Mouse (Mus musculus) CH12.LX (cell line): ENCODE results near the gene Anxa8. TPM values are rescaled to one million over a fixed set of nuclear protein-coding genes. Genes with fewer than 3 reads are reported as not detected.

Experiments
- DNase-seq: peaks from one replicate; pipeline ENCODE4 v3.0.0-alpha.2; 2013; ENCODE audit errors: extremely low read depth
- H3K27ac ChIP-seq: 2 replicates; pipeline ENCODE4 v1.5.1; 2012; ENCODE audit warnings: low read depth, mild to moderate bottlenecking, control low read depth, moderate library complexity; ENCODE audit not compliant: insufficient read depth
- H3K27me3 ChIP-seq: replicated peaks from 2 replicates; pipeline ENCODE3; 2012; ENCODE audit warnings: inconsistent platforms
- H3K36me3 ChIP-seq, 2 experiments: replicated peaks in 1 of 2; 2 replicates each; pipeline versions ENCODE3 to v1.6.1; 2012; ENCODE audit warnings: inconsistent platforms in 1 of 2, low read length in 1 of 2, mild to moderate bottlenecking in 1 of 2, mixed read lengths in 1 of 2, moderate library complexity in 1 of 2; ENCODE audit not compliant: control insufficient read depth in 1 of 2, insufficient read depth in 1 of 2
- H3K4me1 ChIP-seq, 2 experiments: 2 replicates each; pipeline ENCODE4 v1.6.1; 2012; ENCODE audit warnings: inconsistent platforms in 1 of 2, moderate library complexity in 1 of 2; ENCODE audit not compliant: insufficient read depth in 2 of 2, control insufficient read depth in 1 of 2
- H3K4me2 ChIP-seq: 2 replicates; pipeline ENCODE4 v1.6.1; 2012; ENCODE audit warnings: low read depth, mild to moderate bottlenecking, control low read depth; ENCODE audit not compliant: poor library complexity, insufficient read depth, severe bottlenecking
- H3K4me3 ChIP-seq, 3 experiments: fragments of 150-350 bp in 1 of 3; sonication (generic) in 1 of 3; replicated peaks in 1 of 3; 2 replicates each; pipeline versions ENCODE3 to v1.5.1; 2011 to 2012; ENCODE audit warnings: low read depth in 2 of 3, low read length in 2 of 3, mild to moderate bottlenecking in 2 of 3, moderate library complexity in 2 of 3, control low read depth in 1 of 3, improper control_type of control experiment in 1 of 3, inconsistent platforms in 1 of 3, mixed read lengths in 1 of 3; ENCODE audit not compliant: poor library complexity in 1 of 3
- H3K79me2 ChIP-seq: replicated peaks from 2 replicates; pipeline ENCODE4 v1.6.1; 2012; ENCODE audit warnings: mild to moderate bottlenecking, moderate library complexity; ENCODE audit not compliant: control insufficient read depth, poor library complexity, insufficient read depth, severe bottlenecking; ENCODE audit errors: extremely low read depth
- H3K9ac ChIP-seq: 2 replicates; pipeline ENCODE4 v1.6.1; 2012; ENCODE audit warnings: low read depth, mild to moderate bottlenecking, control low read depth, moderate library complexity; ENCODE audit not compliant: insufficient read depth
- H3K9me3 ChIP-seq: replicated peaks from 2 replicates; pipeline ENCODE3; 2012; ENCODE audit warnings: low read length, inconsistent platforms, mixed read lengths
- BHLHE40 ChIP-seq: IDR thresholded peaks from 2 replicates; pipeline ENCODE4 v1.6.1; 2011; ENCODE audit warnings: mild to moderate bottlenecking, low read depth, low read length, improper control_type of control experiment
- CHD1 ChIP-seq: IDR thresholded peaks from 2 replicates; pipeline ENCODE4 v1.6.1; 2012; ENCODE audit warnings: low read depth, low read length, improper control_type of control experiment, inconsistent platforms
- E2F4 ChIP-seq: IDR thresholded peaks from 2 replicates; pipeline ENCODE4 v1.6.1; 2011; ENCODE audit warnings: low read depth, low read length, improper control_type of control experiment; ENCODE audit not compliant: insufficient replicate concordance
- ELF1 ChIP-seq: IDR thresholded peaks from 2 replicates; pipeline ENCODE4 v1.6.1; 2014; ENCODE audit warnings: low read depth, mild to moderate bottlenecking, inconsistent platforms, low read length, improper control_type of control experiment
- EP300 ChIP-seq: IDR thresholded peaks from 2 replicates; pipeline ENCODE4 v1.6.1; 2011; ENCODE audit warnings: low read length, improper control_type of control experiment
- ETS1 ChIP-seq: conservative IDR thresholded peaks from 2 replicates; pipeline ENCODE4 v1.6.1; 2012; ENCODE audit warnings: low read depth, mild to moderate bottlenecking, inconsistent platforms, low read length, improper control_type of control experiment, moderate library complexity
- GABPA ChIP-seq: IDR thresholded peaks from 2 replicates; pipeline ENCODE4 v1.6.1; 2012; ENCODE audit warnings: low read depth, low read length, improper control_type of control experiment, inconsistent platforms; ENCODE audit not compliant: insufficient replicate concordance
- HCFC1 ChIP-seq: IDR thresholded peaks from 2 replicates; pipeline ENCODE4 v1.6.1; 2012; ENCODE audit warnings: low read depth, mild to moderate bottlenecking, inconsistent platforms, low read length, improper control_type of control experiment
- IRF4 ChIP-seq: IDR thresholded peaks from 2 replicates; pipeline ENCODE4 v1.6.1; 2014; ENCODE audit warnings: low read depth, mild to moderate bottlenecking, inconsistent platforms, low read length, improper control_type of control experiment
- JUND ChIP-seq: conservative IDR thresholded peaks from 2 replicates; pipeline ENCODE4 v1.6.1; 2011; ENCODE audit warnings: low read depth, low read length, improper control_type of control experiment
- MAX ChIP-seq: IDR thresholded peaks from 2 replicates; pipeline ENCODE4 v1.6.1; 2011; ENCODE audit warnings: low read length, improper control_type of control experiment
- MAZ ChIP-seq: IDR thresholded peaks from 2 replicates; pipeline ENCODE4 v1.6.1; 2012; ENCODE audit warnings: low read depth, mild to moderate bottlenecking, inconsistent platforms, low read length, improper control_type of control experiment, moderate library complexity
- MXI1 ChIP-seq: IDR thresholded peaks from 2 replicates; pipeline ENCODE4 v1.6.1; 2011; ENCODE audit warnings: mild to moderate bottlenecking, low read depth, low read length, improper control_type of control experiment
- MYC ChIP-seq: IDR thresholded peaks from 2 replicates; pipeline ENCODE4 v1.6.1; 2011; ENCODE audit warnings: low read depth, mild to moderate bottlenecking, improper control_type of control experiment, low read length
- NELFE ChIP-seq: IDR thresholded peaks from 2 replicates; pipeline ENCODE4 v1.6.1; 2011; ENCODE audit warnings: low read depth, low read length, improper control_type of control experiment
- PAX5 ChIP-seq: IDR thresholded peaks from 2 replicates; pipeline ENCODE4 v1.6.1; 2012; ENCODE audit warnings: low read length, inconsistent platforms, mixed read lengths
- POLR2A ChIP-seq: IDR thresholded peaks from 2 replicates; pipeline ENCODE4 v1.6.1; 2011; ENCODE audit warnings: low read depth, mild to moderate bottlenecking, improper control_type of control experiment, low read length
- RCOR1 ChIP-seq: conservative IDR thresholded peaks from 2 replicates; pipeline ENCODE4 v1.6.1; 2012; ENCODE audit warnings: low read depth, mild to moderate bottlenecking, inconsistent platforms, low read length, improper control_type of control experiment
- SIN3A ChIP-seq: IDR thresholded peaks from 2 replicates; pipeline ENCODE4 v1.6.1; 2012; ENCODE audit warnings: low read length, improper control_type of control experiment, inconsistent platforms
- SMC3 ChIP-seq: IDR thresholded peaks from 2 replicates; pipeline ENCODE4 v1.6.1; 2011; ENCODE audit warnings: low read depth, low read length, improper control_type of control experiment
- TCF12 ChIP-seq: IDR thresholded peaks from 2 replicates; pipeline ENCODE4 v1.6.1; 2014; ENCODE audit warnings: low read depth, mild to moderate bottlenecking, inconsistent platforms, low read length, improper control_type of control experiment
- UBTF ChIP-seq: IDR thresholded peaks from 2 replicates; pipeline ENCODE4 v1.6.1; 2012; ENCODE audit warnings: low read depth, mild to moderate bottlenecking, inconsistent platforms, low read length, improper control_type of control experiment, moderate library complexity
- USF2 ChIP-seq: conservative IDR thresholded peaks from 2 replicates; pipeline ENCODE4 v1.6.1; 2011; ENCODE audit warnings: low read depth, low read length, improper control_type of control experiment
- ZC3H11A ChIP-seq: IDR thresholded peaks from 2 replicates; pipeline ENCODE4 v1.6.1; 2012; ENCODE audit warnings: low read depth, mild to moderate bottlenecking, inconsistent platforms, low read length, improper control_type of control experiment
- ZKSCAN1 ChIP-seq: IDR thresholded peaks from 2 replicates; pipeline ENCODE4 v1.6.1; 2012; ENCODE audit warnings: low read depth, inconsistent platforms, low read length, improper control_type of control experiment, borderline replicate concordance
- dilution Hi-C: fragments of 300-500 bp; cut with MboI; formaldehyde crosslinking; loops from 2 replicates; pipeline ENCODE4 v1.14.3; 2020; ENCODE audit warnings: low sequenced_read_pairs; ENCODE audit not compliant: extremely low pct_unique_long_range_greater_than_20kb, extremely low pct_ligation_motif_present
- in situ Hi-C: fragments of 300-500 bp; cut with MboI; formaldehyde crosslinking; loops from 3 replicates; pipeline ENCODE4 v1.14.3; 2019; ENCODE audit warnings: low sequenced_read_pairs, low pct_ligation_motif_present, low pct_unique_long_range_greater_than_20kb, mixed read lengths
- polyA plus RNA-seq: library from polyadenylated mRNA; unstranded; fragments of >175 nt; gene quantifications from 2 replicates; pipeline ENCODE4 v1.2.1, GENCODE M21; 2012; ENCODE audit warnings: low read depth; ENCODE audit not compliant: insufficient read length
- total RNA-seq, 2 experiments: library from RNA; depleted of rRNA; stranded (reverse); fragments of 300-350 nt in 1 of 2; fragments of >200 nt in 1 of 2; gene quantifications; 2 replicates each; pipeline ENCODE4 v1.2.3; 2012 to 2014

The Anxa8 gene
- total and polyA plus RNA-seq, 3 experiments: 0.23 to 1.8 (median 0.33) TPM

- Histone ChIP-seq H3K27me3 (no peaks in the 10 kb centered on the region), H3K4me2 (no peak overlapping the region), H3K9ac (no peak overlapping the region), H3K4me3 (no peak overlapping the region), H3K4me1 (no peaks in the 10 kb centered on the region), H3K79me2 (no peaks in the 10 kb centered on the region), H3K27ac (no peak overlapping the region), H3K36me3 (no peaks in the 10 kb centered on the region), H3K9me3 (no peaks in the 10 kb centered on the region)
- dilution Hi-C loops (no loop called here), in situ Hi-C loops (no loop called here)
- TF ChIP-seq MAX (no peak), BHLHE40 (no peak), MYC (no peak), ELF1 (no peak), SMC3 (no peak), PAX5 (no peak), POLR2A (no peak), USF2 (no peak), SIN3A (no peak), ZKSCAN1 (no peak), UBTF (no peak), E2F4 (no peak), HCFC1 (no peak), JUND (no peak), TCF12 (no peak), EP300 (no peak)
- no peak for DNase-seq
These were observed 54.2 kb downstream of the Anxa8 start for GRCm38 (mm10) chr14:34139671-34140664.

GRCm38 (mm10) chr14:34142316-34142715 is 56.5 kb downstream of the Anxa8 start:
- no peak overlapping the region for H3K4me2 ChIP-seq
- in situ Hi-C loops: no loop called here

More at GRCm38 (mm10) chr14:34142316-34142715, 56.5 kb downstream of the Anxa8 start:
- no peak for DNase-seq
- Histone ChIP-seq H3K4me3 (no peak overlapping the region), H3K27ac (no peak overlapping the region), H3K9ac (no peak overlapping the region), H3K4me1 (no peaks in the 10 kb centered on the region), H3K27me3 (no peaks in the 10 kb centered on the region), H3K79me2 (no peaks in the 10 kb centered on the region), H3K9me3 (no peaks in the 10 kb centered on the region), H3K36me3 (no peaks in the 10 kb centered on the region)
- dilution Hi-C loops: no loop called here
- TF ChIP-seq ZC3H11A (no peak), POLR2A (no peak), ZKSCAN1 (no peak), GABPA (no peak), MYC (no peak), UBTF (no peak), SMC3 (no peak), ETS1 (no peak), IRF4 (no peak), RCOR1 (no peak), NELFE (no peak), USF2 (no peak), ELF1 (no peak), TCF12 (no peak), CHD1 (no peak), MXI1 (no peak), MAZ (no peak)
